ENCODE assay signal across 9 mouse cellular contexts in genomic region chr11:117618774-117619173, GRCm38 (mm10). TPM values are rescaled to one million over a fixed set of nuclear protein-coding genes. Genes with fewer than 3 reads are reported as not detected.
DNase-seq lines count a peak whose midpoint lies in the region; ATAC-seq and TF ChIP-seq lines count a peak whose summit lies in the region.
"Had no signal": no experiment of that assay in that cellular context is flagged by ENCODE, and none has a peak within 500 bp of the region (broad histone marks: within the 10 kb centered on the region; RNA-seq: fewer than 3 reads in every experiment).

No protein-coding gene starts in this region.

- H3K4me1 ChIP-seq in midbrain, embryonic 12.5 days, result peaks cover 21% of the 10 kb centered on the region
- H3K4me1 ChIP-seq in midbrain, embryonic 11.5 days (ENCODE audit: control insufficient read depth, insufficient read depth, low read length), result peaks cover 6% of the 10 kb centered on the region; the same call in 1 of the 2 replicates
- peaks cover 30% of the 10 kb centered on the region for H3K4me1 ChIP-seq in embryonic facial prominence, embryonic 15.5 days
- H3K4me1 ChIP-seq in hindbrain, postnatal 0 days (ENCODE audit: insufficient read depth, low read length), result peaks cover 12% of the 10 kb centered on the region
- H3K4me1 ChIP-seq in neural tube, embryonic 14.5 days (ENCODE audit: control insufficient read depth, insufficient read depth, low read length), result peaks cover 28% of the 10 kb centered on the region

- H3K27ac ChIP-seq in midbrain, embryonic 12.5 days (replicated peaks), result peak overlapping the region; percentile 58
- no peak overlapping the region for H3K27ac ChIP-seq in midbrain, embryonic 11.5 days (ENCODE audit: low read depth, low read length)
- peak overlapping the region; percentile 66 for H3K27ac ChIP-seq in embryonic facial prominence, embryonic 15.5 days (replicated peaks)
- peak overlapping the region; percentile 64 for H3K27ac ChIP-seq in hindbrain, postnatal 0 days
- peak overlapping the region; percentile 22 for H3K27ac ChIP-seq in neural tube, embryonic 14.5 days (ENCODE audit: low read depth, low read length)
- H3K27ac ChIP-seq: lung, embryonic 15.5 days had no signal

- no peak for DNase-seq in midbrain, embryonic 11.5 days (ENCODE audit: low spot score, missing footprints)
- DNase-seq in hindbrain, postnatal 0 days (ENCODE audit: low spot score), result peak; percentile 22
- DNase-seq in adipocyte (ENCODE audit: low spot score), result no peak
- no peak for DNase-seq in left cerebral cortex, adult 8-10 months (ENCODE audit: low spot score in 2 of 2)
- DNase-seq: right cerebral cortex, adult 18-20 months had no signal

- TF ChIP-seq CTCF in hindbrain, postnatal 0 days (IDR thresholded peaks at IDR 0.05; ENCODE audit: low read depth), result no peak

- WGBS in midbrain, embryonic 12.5 days, result 79% methylated on average over 7 of the region's 7 CpGs
- 78% methylated on average over 7 of the region's 7 CpGs for WGBS in midbrain, embryonic 11.5 days
- WGBS in embryonic facial prominence, embryonic 15.5 days, result 50% methylated on average over 7 of the region's 7 CpGs
- 59% methylated on average over 7 of the region's 7 CpGs for WGBS in hindbrain, postnatal 0 days
- 38% methylated on average over 7 of the region's 7 CpGs for WGBS in neural tube, embryonic 14.5 days

- H3K9ac ChIP-seq in midbrain, embryonic 12.5 days (replicated peaks), result no peak overlapping the region
- H3K9ac ChIP-seq in midbrain, embryonic 11.5 days (ENCODE audit: low read length), result no peak overlapping the region
- no peak overlapping the region for H3K9ac ChIP-seq in embryonic facial prominence, embryonic 15.5 days
- no peak overlapping the region for H3K9ac ChIP-seq in hindbrain, postnatal 0 days (replicated peaks; ENCODE audit: low read length)
- peak overlapping the region; percentile 5; the same call in 1 of the 2 replicates for H3K9ac ChIP-seq in neural tube, embryonic 14.5 days (replicated peaks; ENCODE audit: low read depth, low read length)
- H3K9ac ChIP-seq: lung, embryonic 15.5 days had no signal

- no peak for ATAC-seq in midbrain, embryonic 12.5 days (ENCODE audit: low FRiP score, low read depth)
- ATAC-seq in midbrain, embryonic 11.5 days (ENCODE audit: low FRiP score), result no peak
- ATAC-seq in embryonic facial prominence, embryonic 15.5 days (ENCODE audit: insufficient number of reproducible peaks, low FRiP score, low TSS enrichment, low read depth), result no peak
- ATAC-seq in hindbrain, postnatal 0 days, result no peak
- ATAC-seq in neural tube, embryonic 14.5 days (ENCODE audit: low read depth), result no peak

- no peak overlapping the region for H3K4me3 ChIP-seq in midbrain, embryonic 12.5 days
- no peak overlapping the region for H3K4me3 ChIP-seq in midbrain, embryonic 11.5 days (ENCODE audit: low read depth, low read length)
- H3K4me3 ChIP-seq in embryonic facial prominence, embryonic 15.5 days (replicated peaks), result no peak overlapping the region
- no peak overlapping the region for H3K4me3 ChIP-seq in hindbrain, postnatal 0 days (ENCODE audit: low read length)
- no peak overlapping the region for H3K4me3 ChIP-seq in neural tube, embryonic 14.5 days (ENCODE audit: low read depth, low read length)
- H3K4me3 ChIP-seq: lung, embryonic 15.5 days had no signal

- no peaks in the 10 kb centered on the region for H3K36me3 ChIP-seq in midbrain, embryonic 12.5 days
- no peaks in the 10 kb centered on the region for H3K36me3 ChIP-seq in midbrain, embryonic 11.5 days (ENCODE audit: control insufficient read depth, insufficient read depth, low read length)
- no peaks in the 10 kb centered on the region for H3K36me3 ChIP-seq in embryonic facial prominence, embryonic 15.5 days
- no peaks in the 10 kb centered on the region for H3K36me3 ChIP-seq in hindbrain, postnatal 0 days (ENCODE audit: insufficient read depth, low read length)
- H3K36me3 ChIP-seq in neural tube, embryonic 14.5 days (ENCODE audit: control insufficient read depth, insufficient read depth, low read length), result no peaks in the 10 kb centered on the region
- H3K36me3 ChIP-seq: lung, embryonic 15.5 days had no signal

- H3K4me2 ChIP-seq in midbrain, embryonic 12.5 days (replicated peaks), result 0 out of 2 replicates have a peak overlapping the region, but pooled peaks have one; percentile 11
- H3K4me2 ChIP-seq in midbrain, embryonic 11.5 days, result no peak overlapping the region
- H3K4me2 ChIP-seq in embryonic facial prominence, embryonic 15.5 days (replicated peaks), result no peak overlapping the region
- H3K4me2 ChIP-seq in hindbrain, postnatal 0 days (ENCODE audit: low read depth, low read length), result no peak overlapping the region
- H3K4me2 ChIP-seq in neural tube, embryonic 14.5 days (ENCODE audit: low read depth, low read length), result 0 out of 2 replicates have a peak overlapping the region, but pooled peaks have one; percentile 0
- H3K4me2 ChIP-seq: lung, embryonic 15.5 days had no signal

- H3K9me3 ChIP-seq in midbrain, embryonic 12.5 days, result no peaks in the 10 kb centered on the region
- no peaks in the 10 kb centered on the region for H3K9me3 ChIP-seq in midbrain, embryonic 11.5 days (ENCODE audit: control insufficient read depth, low read length)
- H3K9me3 ChIP-seq in embryonic facial prominence, embryonic 15.5 days (replicated peaks), result no peaks in the 10 kb centered on the region
- no peaks in the 10 kb centered on the region for H3K9me3 ChIP-seq in hindbrain, postnatal 0 days (ENCODE audit: low read length)
- H3K9me3 ChIP-seq in neural tube, embryonic 14.5 days (ENCODE audit: control insufficient read depth, low read length), result no peaks in the 10 kb centered on the region
- H3K9me3 ChIP-seq: lung, embryonic 15.5 days had no signal

- H3K27me3 ChIP-seq in midbrain, embryonic 12.5 days, result peaks cover 45% of the 10 kb centered on the region
- peaks cover 12% of the 10 kb centered on the region for H3K27me3 ChIP-seq in midbrain, embryonic 11.5 days (ENCODE audit: control insufficient read depth, insufficient read depth, low read length)
- H3K27me3 ChIP-seq in embryonic facial prominence, embryonic 15.5 days, result peaks cover 20% of the 10 kb centered on the region
- H3K27me3 ChIP-seq in hindbrain, postnatal 0 days (ENCODE audit: insufficient read depth, low read length), result no peaks in the 10 kb centered on the region
- H3K27me3 ChIP-seq in neural tube, embryonic 14.5 days (ENCODE audit: control insufficient read depth, insufficient read depth, low read length), result no peaks in the 10 kb centered on the region

RNA-seq across cellular contexts. Expression of gene Tnrc6c, which starts 35.3 kb away (rescaled TPM):
- polyA plus RNA-seq in midbrain, embryonic 12.5 days (2016; fragmentation: Nextera tagmentation; extraction: Ambion mirVana), result 24.3 and 26.4 TPM in 2 replicates
- 14.6 and 15.1 TPM in 2 replicates for polyA plus RNA-seq in midbrain, embryonic 11.5 days (2014; fragmentation: Nextera tagmentation; extraction: Ambion mirVana)
- 17.1 and 17.3 TPM in 2 replicates for polyA plus RNA-seq in embryonic facial prominence, embryonic 15.5 days (2015; fragmentation: Nextera tagmentation; extraction: Ambion mirVana)
- total RNA-seq in hindbrain, postnatal 0 days (2014; rRNA removed), result 56.4 and 64.9 TPM in 2 replicates
- polyA plus RNA-seq in hindbrain, postnatal 0 days (2015; fragmentation: Nextera tagmentation; extraction: Ambion mirVana), result 18.3 and 19.7 TPM in 2 replicates
- polyA plus RNA-seq in neural tube, embryonic 14.5 days (2014; fragmentation: Nextera tagmentation; extraction: Ambion mirVana), result 30.6 and 32.5 TPM in 2 replicates
- 10 to 100 TPM; 54.0 to 61.3 (median 57.8) TPM for total RNA-seq in left cerebral cortex, adult 8-10 months (2022)

Comparison
In these comparisons a context has a peak if more than half of its experiments do, and no peak if none do; other contexts are left out.
1. H3K4me2 ChIP-seq: peak in midbrain, embryonic 12.5 days (single experiment) and neural tube, embryonic 14.5 days (single experiment); none in midbrain, embryonic 11.5 days (single experiment), embryonic facial prominence, embryonic 15.5 days (single experiment) and hindbrain, postnatal 0 days (single experiment).